Mouse (Mus musculus) lung, postnatal 0 days (tissue): ENCODE measurements at regions not wholly inside any gene's neighbourhood (a gene's known extent, or its start where the extent isn't known, plus 50 kb on each side); places are given as distances from the start of the nearest gene placed in this dataset.

Experiments
- CTCF ChIP-seq: IDR thresholded peaks from 2 replicates; pipeline ENCODE4 v1.5.1; 2016; ENCODE audit warnings: antibody characterized with exemption, mild to moderate bottlenecking
- EP300 ChIP-seq: IDR thresholded peaks from 2 replicates; pipeline ENCODE4 v1.6.1; 2016; ENCODE audit warnings: antibody characterized with exemption, mild to moderate bottlenecking, control low read depth

GRCm38 (mm10) chr16:23784021-23784897, 106.5 kb downstream of the Sst start:
- TF ChIP-seq CTCF (no peak), EP300 (no peak)
